Mouse (Mus musculus) brain, embryonic 14.5 days (tissue): ENCODE measurements around the gene Plxnd1.

Experiments
- CTCF ChIP-seq: fragments of 200-500 bp; IDR thresholded peaks from 2 replicates; pipeline ENCODE4 v1.5.1; 2012; ENCODE audit warnings: inconsistent platforms, mild to moderate bottlenecking, moderate library complexity, borderline replicate concordance; ENCODE audit not compliant: insufficient read depth, insufficient read length; ENCODE audit errors: extremely low read depth
- POLR2A ChIP-seq: fragments of 200-500 bp; IDR thresholded peaks from 2 replicates; pipeline ENCODE4 v1.6.1; 2012; ENCODE audit warnings: mild to moderate bottlenecking, inconsistent platforms, borderline replicate concordance; ENCODE audit not compliant: poor library complexity, insufficient read depth, insufficient read length, severe bottlenecking; ENCODE audit errors: extremely low read depth

DNA sequence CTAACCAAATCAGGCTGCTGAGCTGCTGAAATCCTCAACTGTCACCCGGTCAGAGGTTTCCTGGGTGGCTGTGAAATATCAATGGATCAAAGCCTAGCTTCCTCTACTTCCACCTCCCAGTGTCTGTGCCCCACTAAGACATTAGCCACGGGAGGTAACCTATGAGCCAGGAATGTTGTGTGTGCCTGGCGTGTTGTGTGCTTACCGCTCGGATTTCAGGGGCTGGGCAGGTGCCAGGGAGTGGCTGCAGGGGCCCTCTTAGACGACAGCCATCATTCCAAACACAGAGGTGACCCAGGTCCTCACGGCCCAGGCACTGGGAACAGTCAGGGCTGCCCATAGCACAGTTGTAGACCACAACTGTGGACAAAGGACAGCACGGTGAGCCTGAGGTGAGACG is 25.7 kb downstream of the Plxnd1 start:
- TF ChIP-seq CTCF (no peak), POLR2A (no peak)
